Mouse (Mus musculus) frontal cortex, postnatal 36 days (tissue): ENCODE results near the gene Creb5.

Experiments used
- DNase-seq, 2 experiments: peaks; one replicate each; pipeline ENCODE4 v3.0.0; 2022; ENCODE audit warnings: low spot score in 2 of 2

Creb5 gene

DNA sequence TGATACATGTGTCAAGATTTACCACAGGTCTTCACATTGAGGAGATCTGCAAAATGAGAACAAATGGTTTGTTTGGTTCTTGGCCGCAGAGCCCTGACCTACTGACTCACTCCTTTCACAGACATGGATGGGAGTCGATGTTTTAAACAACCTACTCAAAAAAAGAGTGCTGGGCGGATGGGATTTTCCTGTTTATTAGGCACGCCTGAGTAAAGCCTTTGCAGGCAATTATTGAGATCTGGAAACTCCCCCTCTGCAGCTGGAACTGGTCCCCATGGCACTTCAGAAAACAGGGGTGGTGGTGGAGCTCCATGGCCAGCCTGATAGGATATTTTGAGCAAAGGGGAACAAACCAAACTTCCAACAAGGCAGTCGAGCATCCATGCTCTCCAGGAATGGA is 258.9 kb downstream of the Creb5 start:
- DNase-seq, result no peak

DNA sequence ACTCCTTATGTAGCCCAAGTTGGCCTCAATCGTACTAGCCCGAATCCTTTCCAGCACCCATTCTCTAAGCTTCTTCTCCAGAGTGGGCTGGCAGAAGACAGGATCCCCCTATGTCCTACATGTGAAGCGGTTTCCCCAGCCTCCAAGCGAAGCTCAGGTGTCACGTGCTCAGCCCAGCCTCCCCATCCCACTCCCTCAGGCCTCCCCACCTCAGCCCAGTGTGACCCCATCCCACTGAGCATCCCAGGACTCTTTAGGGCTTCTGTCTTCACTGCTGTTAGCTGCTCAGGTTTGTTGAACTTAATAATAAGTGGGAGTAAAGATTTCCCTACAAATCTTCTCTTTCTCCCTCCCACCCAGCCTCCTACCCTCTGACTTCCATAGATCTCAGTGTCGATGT is 261.2 kb downstream of the Creb5 start:
- no peak for DNase-seq

- DNase-seq, result no peak
Measured at GRCm38 (mm10) chr6:53549409-53549808, 262.3 kb downstream of the Creb5 start.

- DNase-seq, result no peak
Measured at GRCm38 (mm10) chr6:53556050-53556449, 269.0 kb downstream of the Creb5 start.

DNA sequence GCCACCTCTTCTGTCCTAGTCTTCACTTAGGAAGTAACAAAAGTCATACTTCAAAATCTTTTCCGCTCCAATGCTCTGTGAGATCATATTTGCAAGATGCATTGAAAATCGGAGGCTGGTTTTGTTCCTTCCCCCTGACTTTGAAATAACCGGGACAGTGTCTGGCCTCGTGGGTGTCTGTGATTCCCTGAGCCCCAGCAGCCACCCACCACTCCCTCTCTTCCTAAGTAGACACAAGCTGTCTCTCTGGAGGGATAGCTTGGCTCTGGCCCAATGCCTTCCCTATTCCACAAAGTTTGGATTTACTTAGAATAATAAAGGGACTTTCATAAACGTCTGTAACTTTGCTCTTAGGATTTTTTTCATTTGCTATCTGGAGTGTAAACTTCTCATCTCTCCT is 273.9 kb downstream of the Creb5 start:
- no peak for DNase-seq

DNA sequence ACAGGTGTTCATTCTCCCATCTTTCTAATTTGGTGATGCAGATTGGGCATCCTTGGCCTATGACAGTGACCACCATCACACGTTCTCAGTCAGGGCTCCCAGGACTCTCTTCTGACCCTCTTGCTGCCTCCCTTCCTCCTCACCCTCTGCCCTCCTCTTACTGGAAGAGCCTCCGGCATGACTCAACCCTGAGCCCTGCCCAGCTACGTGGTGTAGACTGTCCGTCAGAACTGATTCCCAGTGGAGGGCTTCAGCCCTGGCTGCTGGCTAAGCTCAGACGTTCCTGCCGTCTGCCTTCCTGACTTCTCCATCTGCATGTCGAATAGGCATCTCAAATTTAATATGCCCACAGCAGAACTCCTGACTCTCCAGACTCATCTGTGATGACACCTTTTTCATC is 275.5 kb downstream of the Creb5 start:
- no peak for DNase-seq

GRCm38 (mm10) chr6:53563546-53564185 is 276.6 kb downstream of the Creb5 start:
- DNase-seq, result no peak

DNA sequence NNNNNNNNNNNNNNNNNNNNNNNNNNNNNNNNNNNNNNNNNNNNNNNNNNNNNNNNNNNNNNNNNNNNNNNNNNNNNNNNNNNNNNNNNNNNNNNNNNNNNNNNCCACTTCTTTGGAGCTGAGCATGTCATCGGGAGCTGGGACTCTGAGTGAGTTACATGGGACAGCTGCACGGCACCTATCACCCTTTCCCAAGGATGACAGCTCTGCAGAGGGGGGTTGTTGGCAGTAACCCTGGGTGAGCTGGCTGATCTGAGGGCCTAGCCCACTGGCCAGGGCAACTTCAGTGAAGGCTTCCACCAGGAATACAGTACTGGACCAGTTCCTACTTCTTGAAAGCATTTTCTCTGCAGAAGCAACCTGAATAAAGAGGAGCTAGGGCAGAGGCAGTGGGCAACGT is 282.4 kb downstream of the Creb5 start:
- no peak for DNase-seq

DNA sequence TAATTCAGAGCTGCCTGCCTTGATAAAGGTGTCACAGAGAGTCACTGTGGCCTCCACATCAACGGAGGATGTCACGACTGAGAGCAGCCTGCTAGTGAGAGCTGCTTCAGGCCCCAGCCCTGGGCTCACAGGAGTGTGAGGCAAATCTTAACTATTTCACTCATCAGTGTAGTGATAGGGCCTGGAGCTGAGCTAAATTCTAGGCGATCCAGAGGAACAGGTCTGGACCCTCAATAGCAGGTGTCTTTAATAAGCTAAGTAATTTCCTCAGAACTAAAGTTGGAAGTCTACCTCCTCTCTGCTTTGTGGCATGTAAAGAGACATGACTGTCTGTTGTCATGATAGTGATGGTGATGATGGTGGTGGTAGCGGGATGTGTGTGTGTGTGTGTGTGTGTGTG is 283.8 kb downstream of the Creb5 start:
- DNase-seq, result no peak

DNA sequence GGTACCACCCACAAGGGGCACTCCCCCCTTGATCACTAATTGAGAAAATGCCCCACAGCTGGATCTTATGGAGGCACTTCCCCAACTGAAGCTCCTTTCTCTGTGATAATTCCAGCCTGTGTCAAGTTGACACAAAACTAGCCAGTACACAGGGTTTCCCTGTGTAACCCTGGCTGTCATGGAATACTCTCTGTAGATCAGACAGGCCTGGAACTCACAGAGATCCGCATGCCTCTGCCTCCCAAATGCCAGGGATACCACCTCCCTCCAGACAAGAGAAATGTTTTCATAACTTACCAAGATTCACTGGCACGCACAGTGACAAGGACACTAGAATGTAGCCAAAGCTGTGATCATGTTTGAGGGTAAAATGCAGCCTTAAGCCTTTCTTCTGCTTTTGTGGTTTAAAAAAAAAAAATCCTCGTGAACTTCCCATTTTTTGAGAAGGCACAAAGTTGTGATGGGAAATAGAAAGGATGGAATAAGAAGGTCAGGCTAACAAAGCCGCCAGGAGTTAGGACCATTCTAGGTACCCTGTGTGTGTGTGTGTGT is 284.6 kb downstream of the Creb5 start:
- no peak for DNase-seq

DNA sequence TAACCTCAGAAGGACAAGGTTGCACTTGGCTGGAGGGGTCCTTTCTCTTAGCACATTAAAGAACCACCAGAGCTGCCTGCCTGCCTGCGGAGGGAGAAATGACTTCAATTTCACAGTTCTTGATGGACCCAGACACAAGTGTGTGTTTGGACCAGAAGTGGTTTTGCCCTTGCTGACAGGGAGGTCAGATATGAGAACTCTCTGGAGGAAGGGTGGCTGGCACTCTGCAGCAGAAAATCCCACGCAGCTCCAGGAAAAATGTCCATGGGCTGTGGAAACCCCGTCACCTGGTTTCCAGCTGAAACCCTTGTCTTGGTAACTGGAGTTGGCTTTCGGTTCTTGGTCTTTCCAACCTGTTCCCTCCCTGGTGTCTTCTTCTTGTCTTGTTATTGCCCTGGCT is 285.4 kb downstream of the Creb5 start:
- DNase-seq, result no peak

GRCm38 (mm10) chr6:53572979-53573710 is 286.1 kb downstream of the Creb5 start:
- peak; percentile 78 to 91 for DNase-seq

GRCm38 (mm10) chr6:53573711-53574065 is 286.6 kb downstream of the Creb5 start:
- DNase-seq, result no peak

DNA sequence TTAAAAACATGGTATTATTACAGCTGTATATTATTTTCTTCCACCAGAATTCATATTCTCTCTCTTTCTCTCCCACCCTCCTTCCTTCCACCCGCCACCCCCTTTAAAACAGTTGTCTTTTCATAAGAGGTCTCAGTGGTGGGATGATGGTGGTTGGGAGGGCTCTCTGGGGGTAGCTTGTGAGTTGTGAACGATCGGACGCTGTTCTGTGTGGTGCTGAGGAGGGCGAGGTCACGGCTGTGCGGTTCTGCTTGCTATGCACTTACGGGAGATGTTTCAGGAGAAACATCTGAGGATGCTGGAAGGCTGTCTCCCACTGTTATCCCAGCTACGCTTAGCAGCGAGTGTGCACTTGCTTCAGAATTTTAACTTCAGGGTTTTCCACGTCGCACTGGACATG is 287.0 kb downstream of the Creb5 start:
- DNase-seq, result no peak

- no peak for DNase-seq
Measured at GRCm38 (mm10) chr6:53575191-53575590, 288.1 kb downstream of the Creb5 start.

GRCm38 (mm10) chr6:53575836-53576235 is 288.8 kb downstream of the Creb5 start:
- DNase-seq, result no peak

DNA sequence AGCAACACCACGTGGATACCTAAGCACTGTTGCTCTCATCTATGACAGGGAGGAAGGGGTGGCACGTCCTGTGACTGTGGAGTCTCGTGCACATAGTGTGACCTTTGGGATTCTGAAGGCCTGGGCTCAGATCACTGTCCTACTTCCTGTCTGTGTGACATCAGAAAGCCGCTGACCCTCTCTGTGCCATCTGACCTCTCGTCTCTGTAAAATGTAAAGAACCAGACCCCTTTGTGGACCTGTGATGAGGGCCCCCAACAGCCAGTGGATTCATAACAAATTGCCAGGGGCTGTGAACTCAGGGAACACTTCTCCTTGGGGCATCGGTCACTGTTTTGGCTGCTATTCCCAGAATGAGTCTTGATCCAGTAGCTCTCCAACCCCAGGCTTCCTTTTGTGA is 289.8 kb downstream of the Creb5 start:
- DNase-seq, result no peak

GRCm38 (mm10) chr6:53577776-53578175 is 290.7 kb downstream of the Creb5 start:
- no peak for DNase-seq

DNA sequence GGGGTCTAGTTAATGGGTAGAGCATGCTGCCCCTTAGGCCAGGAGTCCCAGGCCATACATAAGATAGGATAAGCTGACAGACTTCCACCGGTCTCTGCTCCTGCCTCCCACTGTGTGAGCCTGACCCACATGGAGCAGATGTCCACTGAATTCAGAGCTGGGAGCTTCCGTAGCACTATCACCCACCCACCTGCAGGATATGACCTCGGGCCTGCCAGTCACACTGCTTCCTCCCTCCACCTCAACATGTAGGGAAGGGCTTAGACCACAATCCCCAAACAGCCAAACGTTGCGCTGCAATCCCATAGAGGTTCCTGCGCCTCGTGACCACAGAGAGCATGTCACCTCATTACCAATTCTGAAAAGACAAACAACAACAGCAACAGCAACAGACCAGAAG is 293.3 kb downstream of the Creb5 start:
- no peak for DNase-seq

- peak; percentile 21 to 43 for DNase-seq
Measured at GRCm38 (mm10) chr6:53583234-53583875, 296.3 kb downstream of the Creb5 start.

DNA sequence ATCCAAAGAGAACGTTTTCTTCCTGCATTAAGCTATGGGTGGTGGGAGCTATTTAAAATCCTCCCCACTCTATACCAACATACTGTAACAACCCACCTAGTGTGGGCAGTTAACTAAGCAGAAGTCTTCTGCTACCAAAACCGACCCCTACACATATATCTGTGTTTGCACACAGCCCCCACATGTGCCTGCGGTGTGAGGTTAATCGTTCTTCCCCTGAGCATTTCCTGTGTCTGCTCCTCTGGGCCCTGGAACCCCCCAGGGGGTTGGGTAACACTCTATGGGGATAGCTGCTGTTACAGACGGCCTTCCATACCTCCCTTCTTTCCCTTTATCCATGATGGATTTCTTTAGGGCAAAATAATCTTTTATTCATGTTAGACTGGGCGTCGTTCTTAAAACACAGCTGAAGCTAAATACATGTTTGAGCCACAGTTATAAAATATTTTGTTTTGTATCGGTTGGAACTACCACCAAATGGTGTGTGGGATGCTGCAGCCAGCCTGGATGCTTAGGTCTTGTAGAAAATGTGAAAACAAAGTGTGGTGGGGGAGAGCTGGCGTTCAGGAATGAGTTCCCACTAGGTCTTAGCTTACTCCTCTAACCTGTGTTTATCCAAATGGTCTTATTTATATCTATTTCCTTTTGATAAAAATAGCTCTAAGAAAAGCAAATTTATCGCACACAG is 297.8 kb downstream of the Creb5 start:
- DNase-seq, result peak; percentile 23 to 33

DNA sequence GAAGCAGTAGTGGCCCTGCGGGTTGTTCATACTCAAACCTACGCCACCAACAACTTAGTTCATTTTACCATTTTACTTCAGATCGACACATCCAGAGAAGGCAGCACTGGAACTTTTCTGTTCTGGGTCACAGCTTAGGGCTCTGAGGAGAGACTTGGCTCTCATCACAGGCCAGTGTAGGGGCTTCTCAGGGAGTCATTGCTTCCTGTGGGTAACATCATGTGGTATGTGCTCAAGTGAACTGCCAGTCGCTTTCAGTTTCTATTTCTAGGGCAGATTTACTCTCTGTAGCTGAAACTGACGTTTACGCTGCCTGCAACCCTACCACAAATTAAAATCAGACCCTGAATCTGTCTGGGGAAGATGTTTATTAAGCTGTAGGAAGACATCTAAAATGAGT is 302.7 kb downstream of the Creb5 start:
- no peak for DNase-seq
